Comparison of ENCODE assay signal across 9 mouse cellular contexts in genomic region chr13:111237865-111238465, GRCm38 (mm10). TPM values are rescaled to one million over a fixed set of nuclear protein-coding genes. Genes with fewer than 3 reads are reported as not detected.
A peak's percentile ranks its signal among the peaks of the same experiment; 100 is the strongest.
DNase-seq lines count a peak whose midpoint lies in the region; ATAC-seq lines count a peak whose summit lies in the region.
"Had no signal": no experiment of that assay in that cellular context is flagged by ENCODE, and none has a peak within 500 bp of the region (broad histone marks: within the 10 kb centered on the region; RNA-seq: fewer than 3 reads in every experiment).

No protein-coding gene starts in this region.

- no peaks in the 10 kb centered on the region for H3K27me3 ChIP-seq in neural tube, embryonic 11.5 days (ENCODE audit: control insufficient read depth, insufficient read depth, low read length)
- H3K27me3 ChIP-seq in neural tube, embryonic 12.5 days (replicated peaks), result no peaks in the 10 kb centered on the region

- H3K4me3 ChIP-seq in neural tube, embryonic 11.5 days (ENCODE audit: low read depth, low read length), result no peak overlapping the region
- no peak overlapping the region for H3K4me3 ChIP-seq in neural tube, embryonic 12.5 days

- no peak overlapping the region for H3K27ac ChIP-seq in neural tube, embryonic 11.5 days (ENCODE audit: low read depth, low read length)
- H3K27ac ChIP-seq in neural tube, embryonic 12.5 days, result no peak overlapping the region

- ATAC-seq in neural tube, embryonic 11.5 days (ENCODE audit: insufficient read depth, low FRiP score, low TSS enrichment), result peak; percentile 77
- peak; percentile 66; the same call in 1 of the 2 replicates for ATAC-seq in neural tube, embryonic 12.5 days (ENCODE audit: low FRiP score, low read depth)

- no peak overlapping the region for H3K9ac ChIP-seq in neural tube, embryonic 11.5 days (ENCODE audit: low read length)
- H3K9ac ChIP-seq in neural tube, embryonic 12.5 days, result no peak overlapping the region

- H3K4me1 ChIP-seq in neural tube, embryonic 11.5 days (ENCODE audit: control insufficient read depth, insufficient read depth, low read length), result no peaks in the 10 kb centered on the region
- H3K4me1 ChIP-seq in neural tube, embryonic 12.5 days, result no peaks in the 10 kb centered on the region

- no peaks in the 10 kb centered on the region for H3K36me3 ChIP-seq in neural tube, embryonic 11.5 days (ENCODE audit: control insufficient read depth, insufficient read depth, low read length)
- no peaks in the 10 kb centered on the region for H3K36me3 ChIP-seq in neural tube, embryonic 12.5 days

- 53% methylated on average over 3 of the region's 3 CpGs for WGBS in neural tube, embryonic 11.5 days
- WGBS in neural tube, embryonic 12.5 days, result 49% methylated on average over 3 of the region's 3 CpGs

- no peaks in the 10 kb centered on the region for H3K9me3 ChIP-seq in neural tube, embryonic 11.5 days (ENCODE audit: control insufficient read depth, low read length)
- H3K9me3 ChIP-seq in neural tube, embryonic 12.5 days, result no peaks in the 10 kb centered on the region; the same call in 1 of the 2 replicates

- DNase-seq in cerebellum, adult 9-10 months, result peak; percentile 70
- no peak for DNase-seq in cerebellum, postnatal 25 days
- DNase-seq in neural tube, embryonic 11.5 days (ENCODE audit: low spot score), result no peak
- no peak for DNase-seq in neural tube, embryonic 10.5 days (ENCODE audit: extremely low spot score, low spot score)
- DNase-seq in hindlimb bud, embryonic 11.5 days (ENCODE audit: extremely low spot score, low read depth, low spot score), result peak; percentile 35
- no peak for DNase-seq in adrenal gland, adult 2 months
- no peak for DNase-seq in T-cell, adult 2 months (ENCODE audit: low spot score)

- no peak overlapping the region for H3K4me2 ChIP-seq in neural tube, embryonic 11.5 days (ENCODE audit: low read depth)
- no peak overlapping the region for H3K4me2 ChIP-seq in neural tube, embryonic 12.5 days (replicated peaks)

RNA-seq across cellular contexts. Expression of gene Actbl2, which starts 16.8 kb away (rescaled TPM):
- not detected in 2 replicates for polyA plus RNA-seq in neural tube, embryonic 11.5 days (2014; fragmentation: Nextera tagmentation; extraction: Ambion mirVana)
- polyA plus RNA-seq in neural tube, embryonic 12.5 days (2016; fragmentation: Nextera tagmentation; extraction: Ambion mirVana), result not detected in 2 replicates
- not detected for total RNA-seq in adrenal gland, adult 2 months (2021)
- not detected in 2 replicates for polyA plus RNA-seq in adrenal gland, adult 2 months (2012; rRNA removed)
- total RNA-seq: left cerebral cortex, postnatal 25 days had no signal

Comparison
In these comparisons a context has a peak if more than half of its experiments do, and no peak if none do; other contexts are left out.
1. DNase-seq: peak in cerebellum, adult 9-10 months (single experiment) and hindlimb bud, embryonic 11.5 days (single experiment); none in cerebellum, postnatal 25 days (0 of 2), neural tube, embryonic 11.5 days (single experiment), neural tube, embryonic 10.5 days (single experiment), adrenal gland, adult 2 months (single experiment) and T-cell, adult 2 months (single experiment).